Mouse (Mus musculus) liver, postnatal 0 days (tissue): Measurements from ENCODE around the gene Myf5.

ENCODE experiments used
- CTCF ChIP-seq: sonication (generic); IDR thresholded peaks from 2 replicates; pipeline ENCODE4 v1.5.1; 2016; ENCODE audit warnings: antibody characterized with exemption, low read depth
- EP300 ChIP-seq: IDR thresholded peaks from 2 replicates; pipeline ENCODE4 v1.6.1; 2016; ENCODE audit warnings: antibody characterized with exemption, low read depth, mild to moderate bottlenecking

- no peak for TF ChIP-seq EP300
- TF ChIP-seq CTCF, result no peak
Measured at GRCm38 (mm10) chr10:107516641-107517040, 30.7 kb upstream of the Myf5 start.
